Mouse (Mus musculus): Measurements from ENCODE around the gene Dcpp1.

Gene Dcpp1

DNA sequence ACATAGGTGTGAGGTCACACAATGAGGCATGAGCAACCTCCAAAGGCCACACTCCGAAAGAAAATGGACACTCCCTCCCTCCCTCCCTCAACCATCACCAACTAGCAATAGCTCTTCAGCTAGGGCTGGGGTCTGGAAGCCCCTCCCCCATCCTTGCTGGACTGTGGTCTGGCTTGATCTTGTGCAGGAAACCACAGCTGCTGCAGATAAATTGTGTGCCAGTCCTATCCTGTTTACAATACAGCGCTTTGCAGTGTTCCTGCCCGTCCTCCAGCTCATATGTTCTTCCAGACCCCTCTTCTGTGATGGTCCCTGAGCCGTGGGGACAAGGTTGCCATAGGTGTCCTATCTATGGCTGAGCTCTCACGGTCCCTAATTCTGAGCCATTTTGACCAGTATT lies 50.5 kb downstream of the Dcpp1 start:
- no peak for DNase-seq
